Mouse (Mus musculus) heart, embryonic 16.5 days (tissue): ENCODE results near the gene Rin3. TPM values are rescaled to one million over a fixed set of nuclear protein-coding genes. Genes with fewer than 3 reads are reported as not detected.
A peak's percentile ranks its signal among the peaks of the same experiment; 100 is the strongest.

Source experiments
- ATAC-seq: fragments of 200-750 bp; cut with Nextera tagmentation; replicated peaks from 2 replicates; pipeline ENCODE4 v1.8.0; 2017; ENCODE audit warnings: moderate number of reproducible peaks; ENCODE audit not compliant: insufficient read depth, low FRiP score; ENCODE audit errors: extremely low read depth
- H3K27ac ChIP-seq: fragments of 300-500 bp; sonication (generic); 2 replicates; pipeline ENCODE4 v1.5.1; 2014; ENCODE audit warnings: mild to moderate bottlenecking, low read length, control low read depth, moderate library complexity
- H3K27me3 ChIP-seq: fragments of 300-500 bp; sonication (generic); 2 replicates; pipeline ENCODE4 v1.6.1; 2014; ENCODE audit warnings: low read length, mixed read lengths; ENCODE audit not compliant: control insufficient read depth, insufficient read depth
- H3K36me3 ChIP-seq: fragments of 300-500 bp; sonication (generic); 2 replicates; pipeline ENCODE4 v1.6.1; 2014; ENCODE audit not compliant: control insufficient read depth, insufficient read depth
- H3K4me1 ChIP-seq: fragments of 300-500 bp; sonication (generic); 2 replicates; pipeline ENCODE4 v1.6.1; 2014; ENCODE audit warnings: low read length, mixed read lengths; ENCODE audit not compliant: control insufficient read depth, insufficient read depth
- H3K4me2 ChIP-seq: fragments of 300-500 bp; sonication (generic); 2 replicates; pipeline ENCODE4 v1.6.1; 2014; ENCODE audit warnings: low read depth, mild to moderate bottlenecking, control low read depth, low read length
- H3K4me3 ChIP-seq: fragments of 300-500 bp; sonication (generic); 2 replicates; pipeline ENCODE4 v1.5.1; 2014; ENCODE audit warnings: mild to moderate bottlenecking, control low read depth, low read length
- H3K9ac ChIP-seq: fragments of 300-500 bp; sonication (generic); 2 replicates; pipeline ENCODE4 v1.6.1; 2014; ENCODE audit warnings: low read length, control low read depth
- H3K9me3 ChIP-seq: fragments of 300-500 bp; sonication (generic); replicated peaks from 2 replicates; pipeline ENCODE4 v1.6.1; 2016; ENCODE audit warnings: low read length; ENCODE audit not compliant: control insufficient read depth
- WGBS: fragments of 180-500 bp; shearing (Covaris S2); extraction: QIAGEN DNeasy Blood & Tissue Kit; methylation state at CpG from one replicate; pipeline ENCODE4 v1.1.7; 2014; 5-methylcytosine and 5-hydroxymethylcytosine counted together
- polyA plus RNA-seq: library from polyadenylated mRNA; unstranded; fragments of >200 nt; fragmentation: Nextera tagmentation; extraction: Ambion mirVana; gene quantifications from 2 replicates; pipeline ENCODE4 v1.2.1, GENCODE M21; 2015

Rin3 gene
- polyA plus RNA-seq, 1 experiment from 2014 or later = 9.7 TPM

DNA sequence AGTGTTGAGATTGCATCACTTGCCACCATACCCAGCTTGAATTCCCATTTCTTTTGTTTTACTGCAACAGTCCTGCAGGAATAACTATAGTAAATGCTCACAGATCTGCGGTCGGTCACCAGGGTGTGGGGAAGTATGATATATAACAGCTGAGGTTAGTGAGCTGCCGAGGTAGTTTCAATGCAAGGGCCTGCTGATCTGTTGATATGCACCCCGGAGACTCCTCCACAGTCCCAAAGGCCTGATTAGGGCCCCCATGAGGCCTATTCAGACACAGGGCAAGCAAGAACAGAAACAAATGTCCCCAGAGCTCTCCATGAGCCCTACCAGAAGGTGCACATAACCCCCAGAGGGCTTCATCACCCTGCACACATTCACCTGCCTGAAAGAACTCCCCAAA, 147.4 kb downstream of the Rin3 start:
- Histone ChIP-seq H3K9ac (no peak overlapping the region), H3K9me3 (peaks cover 3% of the 10 kb centered on the region; the same call in 1 of the 2 replicates), H3K4me2 (no peak overlapping the region), H3K4me1 (peaks cover 14% of the 10 kb centered on the region), H3K36me3 (peaks cover 4% of the 10 kb centered on the region; the same call in 1 of the 2 replicates), H3K4me3 (no peak overlapping the region), H3K27ac (no peak overlapping the region), H3K27me3 (no peaks in the 10 kb centered on the region)
- WGBS = 73% methylated on average over 4 of the region's 4 CpGs
- ATAC-seq = no peak

DNA sequence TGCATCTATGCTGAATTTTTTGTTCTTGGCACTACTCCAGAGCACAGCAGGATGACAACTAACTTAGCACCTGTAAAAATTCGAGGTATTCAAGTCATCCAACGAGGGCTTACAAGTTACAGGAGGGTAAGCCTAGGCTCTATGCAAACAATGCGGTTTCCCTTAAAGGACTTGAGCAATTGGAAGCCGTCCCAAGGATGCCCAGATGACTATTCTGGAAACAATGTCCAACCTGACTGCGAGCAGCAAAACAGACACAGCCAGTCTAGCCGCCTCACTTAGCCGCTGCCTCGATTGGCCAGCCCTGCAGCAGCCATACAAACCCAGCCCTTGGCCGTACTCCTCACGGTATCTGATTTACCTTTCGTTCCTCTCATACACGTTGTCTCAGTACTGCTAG, 149.4 kb downstream of the Rin3 start:
- Histone ChIP-seq H3K4me2 (peak overlapping the region; percentile 35), H3K4me3 (no peak overlapping the region), H3K27ac (peak overlapping the region; percentile 48; the same call in 1 of the 2 replicates), H3K36me3 (no peaks in the 10 kb centered on the region), H3K27me3 (no peaks in the 10 kb centered on the region), H3K9me3 (no peaks in the 10 kb centered on the region), H3K4me1 (peaks cover 17% of the 10 kb centered on the region), H3K9ac (no peak overlapping the region)
- ATAC-seq = peak; percentile 41
- 54% methylated on average over 12 of the region's 12 CpGs for WGBS

DNA sequence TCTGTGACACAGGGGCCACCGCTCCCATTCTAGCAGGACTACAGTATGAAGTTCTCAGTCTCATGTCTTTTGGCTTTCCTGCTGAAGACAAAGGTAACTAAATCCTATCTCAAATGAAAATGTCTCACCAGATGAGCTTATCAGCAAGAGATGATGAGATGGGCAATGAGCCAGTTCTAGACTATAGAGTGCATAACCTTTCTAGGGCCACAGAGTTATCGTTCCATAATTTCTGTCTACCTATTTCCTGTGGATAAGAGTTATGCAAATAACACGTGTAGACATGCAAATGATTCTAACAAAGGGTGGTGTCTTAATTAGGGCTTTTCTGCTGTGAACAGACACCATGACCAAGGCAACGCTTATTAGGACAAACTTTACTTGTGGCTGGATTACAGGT, 151.3 kb downstream of the Rin3 start:
- H3K4me2 ChIP-seq = no peak overlapping the region
- H3K27ac ChIP-seq = no peak overlapping the region
- no peak overlapping the region for H3K9ac ChIP-seq
- H3K4me3 ChIP-seq = no peak overlapping the region
- 83% methylated on average over 4 of the region's 4 CpGs for WGBS
- ATAC-seq = no peak
- no peaks in the 10 kb centered on the region for H3K27me3 ChIP-seq
- peaks cover 25% of the 10 kb centered on the region for H3K4me1 ChIP-seq
- no peaks in the 10 kb centered on the region for H3K9me3 ChIP-seq
- no peaks in the 10 kb centered on the region for H3K36me3 ChIP-seq

DNA sequence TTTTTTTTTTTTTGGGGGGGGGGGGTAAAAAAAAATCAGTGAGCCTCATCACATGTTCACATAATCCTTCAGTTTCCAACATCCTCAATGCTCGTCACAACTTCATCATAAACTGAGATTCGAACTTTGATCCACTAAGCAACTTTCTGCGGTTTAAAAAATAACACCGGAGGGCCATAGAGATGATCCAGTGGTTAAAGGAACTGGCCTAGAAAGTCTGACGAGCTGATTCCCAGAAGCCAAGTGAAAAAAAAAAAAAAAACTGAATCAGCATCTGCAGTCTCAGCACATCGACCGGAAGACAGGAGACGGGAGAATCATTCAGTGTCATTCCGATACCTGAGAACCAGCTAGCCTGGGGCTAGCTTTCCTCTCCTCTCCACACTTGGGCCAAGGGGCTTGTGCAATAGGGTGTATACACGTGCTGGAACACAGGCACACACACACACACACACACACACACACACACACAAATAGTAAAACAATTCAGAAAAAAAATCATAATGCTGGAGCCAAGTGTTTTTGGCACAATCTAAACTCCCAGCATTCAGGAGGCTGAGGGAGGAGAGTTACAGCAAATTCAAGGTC, 154.2 kb downstream of the Rin3 start:
- no peaks in the 10 kb centered on the region for H3K36me3 ChIP-seq
- H3K4me3 ChIP-seq = peak overlapping the region; percentile 8; the same call in 1 of the 2 replicates
- WGBS = 61% methylated on average over 10 of the region's 10 CpGs
- peak overlapping the region; percentile 85 for H3K4me2 ChIP-seq
- H3K27ac ChIP-seq = peak overlapping the region; percentile 85
- H3K27me3 ChIP-seq = no peaks in the 10 kb centered on the region
- H3K9ac ChIP-seq = peak overlapping the region; percentile 1; the same call in 1 of the 2 replicates
- H3K9me3 ChIP-seq = no peaks in the 10 kb centered on the region
- peaks cover 22% of the 10 kb centered on the region for H3K4me1 ChIP-seq
- ATAC-seq = no peak

DNA sequence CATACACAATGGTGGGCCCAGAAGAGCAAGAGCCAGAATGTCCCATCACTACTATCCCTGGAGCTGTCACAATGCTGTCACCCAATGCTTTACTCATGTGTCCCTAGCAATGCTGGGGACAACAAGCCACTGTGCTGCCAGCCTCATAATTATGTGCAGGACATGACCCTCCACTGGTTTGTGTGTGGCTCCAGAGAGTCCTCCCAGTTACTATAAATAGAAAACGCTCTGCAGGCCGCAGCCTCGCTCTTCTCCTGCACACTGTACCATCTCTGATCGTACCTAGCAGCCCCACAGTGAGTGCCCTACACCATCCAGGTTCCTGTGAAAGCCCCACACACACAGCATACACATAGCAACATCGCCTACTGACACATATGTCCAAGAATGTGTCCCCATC, 155.1 kb downstream of the Rin3 start:
- Histone ChIP-seq H3K36me3 (no peaks in the 10 kb centered on the region), H3K27ac (peak overlapping the region; percentile 85), H3K4me3 (peak overlapping the region; percentile 74), H3K27me3 (no peaks in the 10 kb centered on the region), H3K4me1 (peaks cover 15% of the 10 kb centered on the region), H3K9me3 (no peaks in the 10 kb centered on the region), H3K9ac (peak overlapping the region; percentile 76), H3K4me2 (peak overlapping the region; percentile 85)
- peak; percentile 43 for ATAC-seq
- 42% methylated on average over 5 of the region's 5 CpGs for WGBS

DNA sequence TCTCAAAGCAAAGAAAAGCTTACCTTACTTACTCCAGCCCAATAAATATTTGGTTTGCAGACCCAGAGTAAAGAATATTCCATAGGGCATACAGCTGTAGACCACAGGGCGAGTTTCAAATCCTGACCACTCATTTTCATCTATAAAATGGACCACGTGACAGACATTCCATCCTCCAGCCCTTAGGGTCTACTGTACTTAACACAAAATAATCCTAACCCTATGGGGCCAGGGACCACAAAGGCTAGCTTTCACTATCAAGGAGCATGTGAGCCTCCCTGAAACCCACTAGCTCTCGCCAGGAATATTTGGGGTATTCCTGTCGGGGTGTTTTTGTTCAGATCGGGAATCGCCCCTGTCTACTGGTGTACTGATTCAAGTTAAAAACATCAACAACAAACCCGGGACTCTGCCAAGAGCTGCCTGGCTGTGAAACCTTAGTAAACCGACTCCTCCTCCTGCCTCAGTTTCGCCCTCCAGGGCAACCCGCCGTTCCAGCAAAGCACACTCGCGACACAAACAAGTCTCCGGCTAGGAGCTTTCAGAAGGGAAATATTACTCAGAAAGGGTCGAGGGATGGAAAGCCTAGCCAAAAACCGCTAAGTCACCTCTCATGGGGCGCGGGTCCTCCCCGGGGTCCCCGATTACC, 156.3 kb downstream of the Rin3 start:
- peak overlapping the region; percentile 74 for H3K4me3 ChIP-seq
- H3K27me3 ChIP-seq = no peaks in the 10 kb centered on the region
- 2% methylated on average over 20 of the region's 20 CpGs for WGBS
- H3K27ac ChIP-seq = peak overlapping the region; percentile 85
- peak; percentile 7 for ATAC-seq
- no peaks in the 10 kb centered on the region for H3K9me3 ChIP-seq
- no peaks in the 10 kb centered on the region for H3K36me3 ChIP-seq
- peak overlapping the region; percentile 76 for H3K9ac ChIP-seq
- peak overlapping the region; percentile 85 for H3K4me2 ChIP-seq
- H3K4me1 ChIP-seq = peaks cover 10% of the 10 kb centered on the region

DNA sequence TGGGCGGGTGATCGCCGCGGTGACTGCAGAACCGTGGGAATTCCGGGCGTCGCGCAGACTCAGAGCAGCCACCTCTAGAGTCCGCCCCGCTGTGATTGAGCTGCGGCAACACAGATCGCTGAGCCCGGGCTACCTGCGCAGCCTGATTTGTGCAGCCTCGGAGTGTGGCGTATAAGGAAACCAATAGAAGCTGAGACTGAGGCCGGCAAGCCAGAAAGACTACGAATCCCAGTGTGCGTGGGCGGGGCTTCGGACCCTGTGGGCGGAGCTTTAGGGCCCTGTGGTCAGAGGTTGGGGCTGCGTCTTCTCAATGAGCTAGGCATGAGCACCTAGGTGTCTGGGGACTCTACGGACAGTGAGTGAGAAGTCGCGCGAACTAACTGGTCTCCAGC, 156.8 kb downstream of the Rin3 start, which contains the start of gene Lgmn:
TSS of gene Lgmn (minus strand) at position 182 of the 392 bp plus-strand sequence.
- Histone ChIP-seq H3K27me3 (no peaks in the 10 kb centered on the region), H3K9ac (peak within 1 kb of the TSS; percentile 76), H3K36me3 (no peaks in the 10 kb centered on the region), H3K9me3 (no peaks in the 10 kb centered on the region), H3K4me2 (peak within 1 kb of the TSS; percentile 85), H3K4me3 (peak within 1 kb of the TSS; percentile 74), H3K27ac (peak within 1 kb of the TSS; percentile 85), H3K4me1 (peaks cover 10% of the 10 kb centered on the region)
- peak; percentile 98 for ATAC-seq
- WGBS = under 1% methylated on average over 28 of the region's 28 CpGs

Other genes starting within 250 kb of the Rin3 start
- gene Slc24a4, start 154.3 kb upstream of the Rin3 start, polyA plus RNA-seq = 2.8 and 2.9 TPM in 2 replicates
- 105 and 107 TPM in 2 replicates for gene Lgmn, start 156.8 kb downstream of the Rin3 start, polyA plus RNA-seq
- gene Golga5, start 186.1 kb downstream of the Rin3 start, polyA plus RNA-seq = 24.2 and 26.7 TPM in 2 replicates